Mouse (Mus musculus) kidney, postnatal 0 days (tissue): ENCODE measurements around the gene AI413582. TPM values are rescaled to one million over a fixed set of nuclear protein-coding genes. Genes with fewer than 3 reads are reported as not detected.

Experiments
- ATAC-seq: fragments of 200-750 bp; cut with Nextera tagmentation; replicated peaks from 2 replicates; pipeline ENCODE4 v1.8.0; 2017; ENCODE audit warnings: low read depth, moderate number of reproducible peaks, moderate TSS enrichment, moderate library complexity; ENCODE audit not compliant: low FRiP score
- DNase-seq: peaks from one replicate; pipeline ENCODE4 v3.0.0-alpha.2; 2016; ENCODE audit warnings: low spot score
- H3K27ac ChIP-seq: fragments of 300-500 bp; sonication (generic); 2 replicates; pipeline ENCODE4 v1.5.1; 2014; ENCODE audit warnings: mild to moderate bottlenecking
- H3K27me3 ChIP-seq: fragments of 300-500 bp; sonication (generic); 2 replicates; pipeline ENCODE4 v1.6.1; 2014; ENCODE audit warnings: low read length, mixed read lengths; ENCODE audit not compliant: insufficient read depth
- H3K36me3 ChIP-seq: fragments of 300-500 bp; sonication (generic); 2 replicates; pipeline ENCODE4 v1.6.1; 2014; ENCODE audit warnings: low read length, mixed read lengths; ENCODE audit not compliant: insufficient read depth
- H3K4me1 ChIP-seq: fragments of 300-500 bp; sonication (generic); replicated peaks from 2 replicates; pipeline ENCODE4 v1.6.1; 2014; ENCODE audit warnings: antibody characterized with exemption, low read length, mixed read lengths; ENCODE audit not compliant: insufficient read depth
- H3K4me2 ChIP-seq: fragments of 300-500 bp; sonication (generic); 2 replicates; pipeline ENCODE4 v1.6.1; 2014; ENCODE audit warnings: mild to moderate bottlenecking, low read length, moderate library complexity, mixed read lengths
- H3K4me3 ChIP-seq: fragments of 300-500 bp; sonication (generic); replicated peaks from 2 replicates; pipeline ENCODE4 v1.5.1; 2014; ENCODE audit warnings: low read depth, low read length
- H3K9ac ChIP-seq: fragments of 300-500 bp; sonication (generic); 2 replicates; pipeline ENCODE4 v1.6.1; 2014; ENCODE audit warnings: low read depth, low read length
- H3K9me3 ChIP-seq: fragments of 300-500 bp; sonication (generic); replicated peaks from 2 replicates; pipeline ENCODE4 v1.6.1; 2016; ENCODE audit warnings: low read length, inconsistent platforms, mixed read lengths
- CTCF ChIP-seq: IDR thresholded peaks from 2 replicates; pipeline ENCODE4 v1.5.1; 2016; ENCODE audit warnings: antibody characterized with exemption, low read depth, mild to moderate bottlenecking, moderate library complexity
- WGBS: fragments of 180-500 bp; shearing (Covaris S2); extraction: QIAGEN DNeasy Blood & Tissue Kit; methylation state at CpG from one replicate; pipeline ENCODE4 v1.1.7; 2014; 5-methylcytosine and 5-hydroxymethylcytosine counted together
- polyA plus RNA-seq: library from polyadenylated mRNA; unstranded; fragments of >200 nt; fragmentation: Nextera tagmentation; extraction: Ambion mirVana; gene quantifications from 2 replicates; pipeline ENCODE4 v1.2.1, GENCODE M21; 2015

The AI413582 gene
- polyA plus RNA-seq, 1 experiment from 2014 or later = 34.5 TPM

DNA sequence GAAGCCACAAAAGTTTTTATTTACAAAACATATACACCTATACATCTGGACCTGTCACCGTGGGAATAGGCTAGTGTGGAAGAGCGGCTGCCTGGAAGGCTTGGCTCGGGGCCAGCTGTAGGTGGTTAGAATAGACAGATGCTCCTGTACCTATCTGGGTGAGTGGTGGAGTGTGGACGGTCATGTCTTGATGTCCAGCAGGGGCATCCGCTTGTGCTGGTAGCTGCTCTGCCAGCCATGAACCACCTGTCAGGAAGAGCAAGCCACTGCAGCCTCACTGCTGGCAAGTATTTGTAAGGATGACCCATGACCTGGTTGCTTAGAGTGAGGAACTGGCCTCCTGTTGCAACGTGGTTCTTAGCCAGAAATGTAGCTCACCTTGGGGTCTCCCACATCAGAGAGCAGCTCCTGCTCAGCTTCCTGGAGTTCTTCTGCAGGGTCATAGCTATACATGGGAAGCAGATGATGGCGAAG, 1.7 kb downstream of the AI413582 start:
- 49% methylated on average over 7 of the region's 7 CpGs for WGBS
- Histone ChIP-seq H3K4me2 (no peak overlapping the region), H3K36me3 (no peaks in the 10 kb centered on the region; the same call in 1 of the 2 replicates), H3K27ac (no peak overlapping the region), H3K27me3 (no peaks in the 10 kb centered on the region), H3K4me3 (no peak overlapping the region), H3K4me1 (peaks cover 10% of the 10 kb centered on the region), H3K9ac (0 out of 2 replicates have a peak overlapping the region, but pooled peaks have one; percentile 31), H3K9me3 (no peaks in the 10 kb centered on the region)
- DNase-seq = no peak
- TF ChIP-seq CTCF = no peak
- no peak for ATAC-seq

DNA sequence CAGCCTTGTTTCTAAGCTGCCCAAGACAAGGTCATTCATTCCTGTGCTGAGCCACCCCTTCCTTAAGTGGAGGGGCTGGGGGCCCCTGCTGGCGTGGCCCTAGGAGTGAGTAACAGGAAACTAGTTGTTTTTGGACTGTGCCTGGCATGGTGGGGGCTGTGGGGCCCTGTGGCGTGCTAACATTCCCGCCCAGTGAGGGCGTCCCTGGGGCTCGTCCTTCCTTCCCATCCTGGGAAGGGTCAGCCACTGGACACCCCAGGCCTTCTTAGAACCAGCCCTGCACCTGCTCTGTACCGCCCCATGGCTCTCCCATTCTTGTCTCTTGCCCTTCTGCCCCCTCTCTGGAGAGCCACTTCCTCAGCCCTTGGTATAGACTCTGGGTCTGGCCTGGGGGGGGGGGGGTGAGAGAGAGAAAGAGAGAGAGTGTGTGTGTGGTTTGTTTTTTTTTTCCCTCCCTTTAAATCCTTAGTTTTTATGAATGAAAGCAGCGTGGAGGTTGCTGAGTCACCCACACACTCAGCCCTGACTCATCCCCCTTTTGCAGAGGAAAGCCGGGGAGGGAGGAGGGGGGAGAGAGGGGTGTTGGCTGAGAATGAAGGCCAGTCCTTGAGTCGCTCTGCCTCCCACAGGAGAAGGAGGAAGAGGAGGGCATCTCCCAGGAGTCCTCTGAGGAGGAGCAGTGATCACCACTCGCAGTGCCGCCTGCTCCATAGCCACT, 3.6 kb downstream of the AI413582 start:
- Histone ChIP-seq H3K9me3 (no peaks in the 10 kb centered on the region), H3K4me1 (peaks cover 17% of the 10 kb centered on the region)
- WGBS = 52% methylated on average over 9 of the region's 11 CpGs

DNA sequence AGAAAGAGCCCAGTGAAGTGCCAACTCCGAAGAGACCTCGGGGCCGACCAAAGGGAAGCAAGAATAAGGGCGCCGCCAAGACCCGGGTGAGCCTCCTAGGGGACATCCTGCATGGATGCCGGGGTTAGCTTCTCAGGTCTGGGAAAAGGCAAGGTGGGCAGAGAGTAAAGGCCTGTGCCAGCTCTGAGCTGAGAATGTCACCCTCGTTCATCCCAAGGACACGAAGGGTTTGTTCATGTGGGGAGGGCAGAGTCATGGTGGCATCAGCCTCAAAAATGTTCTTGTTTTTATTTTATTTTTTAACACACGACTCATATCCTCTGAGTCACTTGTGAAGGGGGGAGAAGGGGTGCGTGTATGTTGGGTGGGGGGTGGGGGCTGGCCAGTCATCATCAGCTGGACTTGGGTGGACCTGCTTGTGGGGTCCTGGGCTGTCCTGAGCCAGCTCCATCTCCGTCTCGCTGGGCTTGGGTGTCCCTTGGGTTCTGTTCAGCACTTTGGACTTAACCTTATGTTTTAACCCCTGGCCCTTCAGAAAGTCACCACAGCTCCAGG, 4.6 kb downstream of the AI413582 start:
- Histone ChIP-seq H3K4me3 (no peak overlapping the region), H3K27ac (no peak overlapping the region), H3K4me2 (no peak overlapping the region), H3K4me1 (peaks cover 14% of the 10 kb centered on the region), H3K9ac (no peak overlapping the region), H3K36me3 (no peaks in the 10 kb centered on the region; the same call in 1 of the 2 replicates), H3K9me3 (no peaks in the 10 kb centered on the region), H3K27me3 (no peaks in the 10 kb centered on the region)
- TF ChIP-seq CTCF = no peak
- 86% methylated on average over 13 of the region's 13 CpGs for WGBS
- ATAC-seq = no peak
- no peak for DNase-seq

More for the DNA sequence above, 3.6 kb downstream of the AI413582 start:
- Histone ChIP-seq H3K36me3 (no peaks in the 10 kb centered on the region; the same call in 1 of the 2 replicates), H3K27ac (no peak overlapping the region), H3K27me3 (no peaks in the 10 kb centered on the region), H3K4me3 (no peak overlapping the region), H3K9ac (no peak overlapping the region), H3K4me2 (no peak overlapping the region)
- DNase-seq (no peak), ATAC-seq (no peak)
- no peak for TF ChIP-seq CTCF

DNA sequence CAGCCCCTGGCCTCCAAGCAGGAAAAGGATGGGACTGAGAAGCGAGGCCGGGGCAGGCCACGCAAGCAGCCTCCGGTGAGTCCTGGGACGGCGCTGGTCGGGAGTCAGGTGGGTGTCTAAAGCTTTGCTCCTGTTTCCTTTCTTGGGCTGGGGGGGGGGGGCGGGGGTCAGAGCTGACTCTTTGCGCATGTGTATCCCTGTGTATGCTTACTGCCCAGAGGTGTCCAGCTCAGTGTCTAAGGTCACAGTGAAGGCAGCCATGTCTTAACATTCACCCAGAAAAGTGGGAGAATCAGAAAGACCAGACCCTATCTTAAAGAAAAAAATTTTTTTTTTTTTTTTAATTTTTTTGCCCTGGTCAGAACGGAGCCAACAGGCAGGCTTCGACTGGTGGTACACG, 6.0 kb downstream of the AI413582 start:
- WGBS = 69% methylated on average over 10 of the region's 12 CpGs
- H3K27ac ChIP-seq = no peak overlapping the region
- H3K4me1 ChIP-seq = peaks cover 20% of the 10 kb centered on the region
- no peak overlapping the region for H3K4me3 ChIP-seq
- no peak overlapping the region for H3K4me2 ChIP-seq
- H3K9ac ChIP-seq = no peak overlapping the region
- H3K27me3 ChIP-seq = no peaks in the 10 kb centered on the region
- no peak for DNase-seq
- no peak for TF ChIP-seq CTCF
- H3K9me3 ChIP-seq = no peaks in the 10 kb centered on the region
- no peaks in the 10 kb centered on the region; the same call in 1 of the 2 replicates for H3K36me3 ChIP-seq
- no peak for ATAC-seq

DNA sequence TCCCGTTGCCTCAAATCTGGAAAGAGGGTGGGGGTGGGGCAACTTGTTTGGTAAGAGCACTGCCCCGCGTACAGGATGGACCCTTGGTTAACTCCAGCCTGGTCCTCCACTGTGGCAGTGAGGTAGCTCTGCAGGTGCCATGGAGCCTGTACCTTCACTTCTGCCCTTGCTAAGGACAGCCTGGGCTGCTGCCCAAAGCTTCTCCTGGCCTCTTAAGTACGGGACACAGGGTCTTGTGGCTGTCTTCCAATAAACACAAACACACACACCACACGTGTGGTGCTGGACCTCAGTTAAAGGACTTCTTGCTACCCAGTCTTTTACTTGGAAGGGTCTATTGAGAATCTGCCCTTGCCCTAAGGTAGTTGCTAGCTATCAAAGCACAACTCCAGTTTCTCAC, 6.7 kb downstream of the AI413582 start:
- H3K4me3 ChIP-seq = no peak overlapping the region
- DNase-seq (no peak), ATAC-seq (no peak)
- H3K27ac ChIP-seq = no peak overlapping the region
- no peaks in the 10 kb centered on the region; the same call in 1 of the 2 replicates for H3K36me3 ChIP-seq
- 15% methylated on average over 5 of the region's 5 CpGs for WGBS
- H3K27me3 ChIP-seq = no peaks in the 10 kb centered on the region
- peaks cover 18% of the 10 kb centered on the region for H3K4me1 ChIP-seq
- H3K9me3 ChIP-seq = no peaks in the 10 kb centered on the region
- TF ChIP-seq CTCF = no peak
- H3K9ac ChIP-seq = no peak overlapping the region
- peak overlapping the region; percentile 91 for H3K4me2 ChIP-seq

DNA sequence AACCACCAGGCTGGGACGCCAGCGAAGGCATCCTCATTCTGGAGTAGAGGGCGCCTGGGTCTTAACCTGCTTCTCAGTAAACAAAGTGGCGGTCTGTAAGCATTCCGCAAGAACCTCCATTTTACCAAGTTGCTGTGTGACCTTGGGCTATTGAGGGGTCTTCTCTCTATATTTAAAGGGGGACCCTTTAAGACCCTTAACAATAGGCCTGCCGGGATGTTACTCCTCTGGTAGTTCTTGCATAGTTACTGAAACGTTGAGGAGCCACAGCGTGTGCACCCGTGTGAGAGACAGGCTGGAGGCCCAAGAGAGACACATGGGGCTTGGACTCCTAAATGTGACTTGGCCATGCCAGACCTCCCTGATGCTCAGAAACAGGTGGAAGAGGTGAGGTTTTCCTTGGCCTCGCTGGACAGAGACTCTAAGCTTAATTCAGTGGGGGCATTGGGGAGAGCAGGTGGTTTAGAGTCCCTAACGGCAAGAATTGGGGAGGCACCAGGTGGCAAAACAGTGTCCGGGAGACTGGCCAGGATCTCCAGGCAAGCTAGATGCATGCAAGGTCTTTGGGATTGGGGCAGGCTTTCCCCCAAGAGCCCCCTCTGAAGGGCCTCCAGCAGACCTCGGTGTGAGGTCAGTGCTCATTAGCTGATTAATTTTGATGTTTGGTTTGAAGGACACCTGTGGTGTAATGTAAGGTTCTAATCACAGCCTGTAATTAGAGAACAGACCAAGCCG, 7.5 kb downstream of the AI413582 start:
- Histone ChIP-seq H3K4me2 (peak overlapping the region; percentile 91), H3K36me3 (no peaks in the 10 kb centered on the region), H3K27ac (peak overlapping the region; percentile 96), H3K4me1 (peaks cover 18% of the 10 kb centered on the region), H3K9me3 (no peaks in the 10 kb centered on the region), H3K27me3 (no peaks in the 10 kb centered on the region), H3K9ac (peak overlapping the region; percentile 88), H3K4me3 (peak overlapping the region; percentile 77)
- no peak for TF ChIP-seq CTCF
- ATAC-seq (no peak), DNase-seq (no peak)
- 13% methylated on average over 14 of the region's 14 CpGs for WGBS
